Mouse (Mus musculus) lung, adult 2 months (tissue): ENCODE measurements around the gene E330034G19Rik.

Experiments used
- CTCF ChIP-seq: fragments of 200-500 bp; IDR thresholded peaks from 2 replicates; pipeline ENCODE4 v1.5.1; 2011; ENCODE audit warnings: mild to moderate bottlenecking, low read length, control low read depth; ENCODE audit not compliant: insufficient read depth
- POLR2A ChIP-seq: fragments of 200-500 bp; IDR thresholded peaks from 2 replicates; pipeline ENCODE4 v1.6.1; 2011; ENCODE audit warnings: low read depth, mild to moderate bottlenecking, control low read depth, low read length, borderline replicate concordance; ENCODE audit errors: extremely low read depth

DNA sequence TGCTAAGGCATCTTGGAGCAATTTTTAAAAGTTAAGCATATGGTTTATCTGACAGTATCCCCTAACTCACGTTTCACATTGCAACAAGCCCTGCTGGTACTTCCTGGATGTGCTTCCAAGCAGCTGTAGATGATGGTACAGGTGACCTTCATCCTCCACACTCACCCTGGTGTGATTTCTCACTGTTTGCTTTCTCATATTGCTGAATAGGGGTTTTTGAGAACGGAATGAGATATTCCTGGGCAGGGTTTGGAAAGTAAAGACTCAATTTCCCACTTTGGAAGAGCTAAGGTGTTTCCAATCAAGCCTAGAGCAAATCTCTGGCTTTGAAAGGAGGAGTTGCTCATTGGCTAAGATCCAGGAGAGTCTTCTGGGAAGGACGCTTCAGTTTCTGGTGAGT, at the start of gene E330034G19Rik:
- TF ChIP-seq CTCF (no peak), POLR2A (no peak)
